Comparison of ENCODE assay signal across 9 mouse cellular contexts in genomic region chr13:110395916-110396685, GRCm38 (mm10). TPM values are rescaled to one million over a fixed set of nuclear protein-coding genes. Genes with fewer than 3 reads are reported as not detected.
DNase-seq lines count a peak whose midpoint lies in the region; ATAC-seq lines count a peak whose summit lies in the region.
"Had no signal": no experiment of that assay in that cellular context is flagged by ENCODE, and none has a peak within 500 bp of the region (broad histone marks: within the 10 kb centered on the region; RNA-seq: fewer than 3 reads in every experiment).

No protein-coding gene starts in this region.

- peak overlapping the region; percentile 35 for H3K9ac ChIP-seq in neural tube, embryonic 11.5 days (ENCODE audit: low read length)
- peak overlapping the region; percentile 96 for H3K9ac ChIP-seq in heart, embryonic 11.5 days (ENCODE audit: low read depth, low read length)
- H3K9ac ChIP-seq in limb, embryonic 12.5 days (replicated peaks) = peak overlapping the region; percentile 89
- peak overlapping the region; percentile 89 for H3K9ac ChIP-seq in neural tube, embryonic 12.5 days

- no peak for ATAC-seq in neural tube, embryonic 11.5 days (ENCODE audit: insufficient read depth, low FRiP score, low TSS enrichment)
- no peak for ATAC-seq in heart, embryonic 11.5 days (replicated peaks; ENCODE audit: insufficient number of reproducible peaks, low FRiP score, low TSS enrichment)
- ATAC-seq in limb, embryonic 12.5 days (ENCODE audit: insufficient number of reproducible peaks, insufficient read depth, low FRiP score, low TSS enrichment, low read depth) = no peak
- no peak for ATAC-seq in neural tube, embryonic 12.5 days (ENCODE audit: low FRiP score, low read depth)

- 28% methylated on average over 21 of the region's 21 CpGs for WGBS in neural tube, embryonic 11.5 days
- 11% methylated on average over 21 of the region's 21 CpGs for WGBS in heart, embryonic 11.5 days (ENCODE audit: insufficient replicate concordance)
- WGBS in limb, embryonic 12.5 days = 9% methylated on average over 21 of the region's 21 CpGs
- 32% methylated on average over 21 of the region's 21 CpGs for WGBS in neural tube, embryonic 12.5 days

- peak overlapping the region; percentile 52 for H3K4me3 ChIP-seq in neural tube, embryonic 11.5 days (ENCODE audit: low read depth, low read length)
- H3K4me3 ChIP-seq in heart, embryonic 11.5 days (ENCODE audit: low read depth, low read length) = peak overlapping the region; percentile 86
- peak overlapping the region; percentile 73 for H3K4me3 ChIP-seq in limb, embryonic 12.5 days (replicated peaks)
- peak overlapping the region; percentile 69 for H3K4me3 ChIP-seq in neural tube, embryonic 12.5 days

- intact Hi-C loops in left cerebral cortex, postnatal 36 days (cut with DNase I) = loop anchor here (2.0 to 10.0 kb wide), 5 partner anchors 166 to 699 kb away; no protein-coding TSS in a partner anchor

- no peaks in the 10 kb centered on the region for H3K4me1 ChIP-seq in neural tube, embryonic 11.5 days (ENCODE audit: control insufficient read depth, insufficient read depth, low read length)
- H3K4me1 ChIP-seq in heart, embryonic 11.5 days (ENCODE audit: control insufficient read depth, insufficient read depth, low read length) = peaks cover 12% of the 10 kb centered on the region
- H3K4me1 ChIP-seq in limb, embryonic 12.5 days (replicated peaks) = peaks cover 18% of the 10 kb centered on the region; the same call in 1 of the 2 replicates
- H3K4me1 ChIP-seq in neural tube, embryonic 12.5 days = peaks cover 3% of the 10 kb centered on the region; the same call in 1 of the 2 replicates

- no peaks in the 10 kb centered on the region for H3K9me3 ChIP-seq in neural tube, embryonic 11.5 days (ENCODE audit: control insufficient read depth, low read length)
- no peaks in the 10 kb centered on the region for H3K9me3 ChIP-seq in heart, embryonic 11.5 days (replicated peaks; ENCODE audit: control insufficient read depth, low read length)
- H3K9me3 ChIP-seq in limb, embryonic 12.5 days = 0 out of 2 replicates have a peak, but pooled peaks cover 5% of the 10 kb centered on the region
- H3K9me3 ChIP-seq in neural tube, embryonic 12.5 days = no peaks in the 10 kb centered on the region

- H3K36me3 ChIP-seq in neural tube, embryonic 11.5 days (ENCODE audit: control insufficient read depth, insufficient read depth, low read length) = peaks cover 4% of the 10 kb centered on the region; the same call in 1 of the 2 replicates
- H3K36me3 ChIP-seq in heart, embryonic 11.5 days (ENCODE audit: control insufficient read depth, insufficient read depth, low read length) = peaks cover 24% of the 10 kb centered on the region
- peaks cover 44% of the 10 kb centered on the region for H3K36me3 ChIP-seq in limb, embryonic 12.5 days
- peaks cover 33% of the 10 kb centered on the region for H3K36me3 ChIP-seq in neural tube, embryonic 12.5 days

- peak overlapping the region; percentile 97 for H3K4me2 ChIP-seq in neural tube, embryonic 11.5 days (ENCODE audit: low read depth)
- peak overlapping the region; percentile 75 for H3K4me2 ChIP-seq in heart, embryonic 11.5 days
- peak overlapping the region; percentile 95 for H3K4me2 ChIP-seq in limb, embryonic 12.5 days
- H3K4me2 ChIP-seq in neural tube, embryonic 12.5 days (replicated peaks) = peak overlapping the region; percentile 97

- no peak overlapping the region for H3K27ac ChIP-seq in neural tube, embryonic 11.5 days (ENCODE audit: low read depth, low read length)
- H3K27ac ChIP-seq in heart, embryonic 11.5 days (ENCODE audit: low read depth, low read length) = peak overlapping the region; percentile 78
- H3K27ac ChIP-seq in limb, embryonic 12.5 days = peak overlapping the region; percentile 71
- H3K27ac ChIP-seq in neural tube, embryonic 12.5 days = no peak overlapping the region

- DNase-seq in neural tube, embryonic 11.5 days (ENCODE audit: low spot score) = peak; percentile 35
- no peak for DNase-seq in neural tube, embryonic 10.5 days (ENCODE audit: extremely low spot score, low spot score)
- no peak for DNase-seq in urinary bladder, adult 18-20 months (ENCODE audit: low spot score in 2 of 2)
- DNase-seq in left cerebral cortex, postnatal 36 days (ENCODE audit: low spot score in 2 of 2) = no peak
- no peak for DNase-seq in spleen, postnatal 36 days (ENCODE audit: low spot score in 2 of 2)

- H3K27me3 ChIP-seq in neural tube, embryonic 11.5 days (ENCODE audit: control insufficient read depth, insufficient read depth, low read length) = no peaks in the 10 kb centered on the region
- H3K27me3 ChIP-seq in heart, embryonic 11.5 days (ENCODE audit: control insufficient read depth, insufficient read depth, low read length) = no peaks in the 10 kb centered on the region
- no peaks in the 10 kb centered on the region for H3K27me3 ChIP-seq in limb, embryonic 12.5 days
- no peaks in the 10 kb centered on the region for H3K27me3 ChIP-seq in neural tube, embryonic 12.5 days (replicated peaks)

RNA-seq across cellular contexts. Expression of gene Plk2, which starts 1.3 kb away (rescaled TPM):
- polyA plus RNA-seq in neural tube, embryonic 11.5 days (2014; fragmentation: Nextera tagmentation; extraction: Ambion mirVana) = 98.2 and 102 TPM in 2 replicates
- 122 and 146 TPM in 2 replicates for polyA plus RNA-seq in heart, embryonic 11.5 days (2014; fragmentation: Nextera tagmentation; extraction: Ambion mirVana)
- polyA plus RNA-seq in limb, embryonic 12.5 days (2016; fragmentation: Nextera tagmentation; extraction: Ambion mirVana) = 160 and 168 TPM in 2 replicates
- polyA plus RNA-seq in neural tube, embryonic 12.5 days (2016; fragmentation: Nextera tagmentation; extraction: Ambion mirVana) = 93.3 TPM in 2 replicates
- 100 to 1,000 TPM; 253 to 258 TPM for total RNA-seq in left cerebral cortex, postnatal 36 days (2021)

RNA-seq across cellular contexts. Expression of gene Gapt, which starts 39.1 kb away (rescaled TPM):
- polyA plus RNA-seq in neural tube, embryonic 11.5 days (2014; fragmentation: Nextera tagmentation; extraction: Ambion mirVana) = 0.15 TPM in 1 of 2 replicates, not detected in the other
- polyA plus RNA-seq in heart, embryonic 11.5 days (2014; fragmentation: Nextera tagmentation; extraction: Ambion mirVana) = 0.10 and 0.14 TPM in 2 replicates
- polyA plus RNA-seq in limb, embryonic 12.5 days (2016; fragmentation: Nextera tagmentation; extraction: Ambion mirVana) = 0.10 and 0.27 TPM in 2 replicates
- polyA plus RNA-seq in neural tube, embryonic 12.5 days (2016; fragmentation: Nextera tagmentation; extraction: Ambion mirVana) = 0.15 TPM in 1 of 2 replicates, not detected in the other
- total RNA-seq in left cerebral cortex, postnatal 36 days (2021) = not detected
- total RNA-seq: left cerebral cortex, postnatal 14 days had no signal

Comparison
In these comparisons a context has a peak if more than half of its experiments do, and no peak if none do; other contexts are left out.
1. H3K27ac ChIP-seq: peak in heart, embryonic 11.5 days (single experiment) and limb, embryonic 12.5 days (single experiment); none in neural tube, embryonic 11.5 days (single experiment) and neural tube, embryonic 12.5 days (single experiment).
2. H3K9ac ChIP-seq: peak in every context shown above with its lines; median percentile 96 in heart, embryonic 11.5 days; 89 in limb, embryonic 12.5 days; 89 in neural tube, embryonic 12.5 days; 35 in neural tube, embryonic 11.5 days.
3. Peak in every context shown above with its lines, with median percentiles within 50 percentile points of each other: H3K4me2 ChIP-seq and H3K4me3 ChIP-seq.